ENCODE assay signal across 14 mouse cellular contexts in genomic region chr16:19087914-19088313, GRCm38 (mm10).
DNase-seq lines count a peak whose midpoint lies in the region; ATAC-seq and TF ChIP-seq lines count a peak whose summit lies in the region.
"Had no signal": no experiment of that assay in that cellular context is flagged by ENCODE, and none has a peak within 500 bp of the region (broad histone marks: within the 10 kb centered on the region; RNA-seq: fewer than 3 reads in every experiment).

No protein-coding gene starts in this region.

- no peak overlapping the region for H3K9ac ChIP-seq in kidney, embryonic 16.5 days (replicated peaks; ENCODE audit: low read length)
- H3K9ac ChIP-seq: hindbrain, embryonic 15.5 days had no signal

- no peak overlapping the region for H3K4me3 ChIP-seq in kidney, embryonic 16.5 days (ENCODE audit: low read length)
- H3K4me3 ChIP-seq in cerebellum, adult 2 months (replicated peaks; ENCODE audit: insufficient read depth, low read depth, low read length): no peak overlapping the region
- H3K4me3 ChIP-seq: hindbrain, embryonic 15.5 days had no signal

- no peak for TF ChIP-seq POLR2A in cerebellum, adult 2 months (IDR thresholded peaks at IDR 0.05; ENCODE audit: borderline replicate concordance, insufficient read depth, low read length)

- no peak overlapping the region for H3K27ac ChIP-seq in kidney, embryonic 16.5 days (ENCODE audit: low read length)
- no peak overlapping the region for H3K27ac ChIP-seq in cerebellum, adult 2 months (ENCODE audit: insufficient read depth, low read length)
- H3K27ac ChIP-seq: hindbrain, embryonic 15.5 days had no signal

- no peak overlapping the region for H3K4me2 ChIP-seq in kidney, embryonic 16.5 days (replicated peaks; ENCODE audit: low read depth, low read length)
- H3K4me2 ChIP-seq: hindbrain, embryonic 15.5 days had no signal

- no peaks in the 10 kb centered on the region for H3K4me1 ChIP-seq in kidney, embryonic 16.5 days (ENCODE audit: insufficient read depth, low read length)
- H3K4me1 ChIP-seq in cerebellum, adult 2 months (ENCODE audit: control insufficient read depth, insufficient read depth, low read length): no peaks in the 10 kb centered on the region
- H3K4me1 ChIP-seq: hindbrain, embryonic 15.5 days had no signal

- no peak for DNase-seq in kidney, postnatal 36 days
- DNase-seq in 416B (ENCODE audit: low read depth): peak; percentile 39
- DNase-seq in ES-CJ7 (ENCODE audit: low read depth, low spot score): peak; percentile 38
- DNase-seq in forelimb bud, embryonic 11.5 days (ENCODE audit: low read depth, low spot score): peak; percentile 13
- DNase-seq in left cerebral cortex, adult 8-10 months (ENCODE audit: low spot score in 2 of 2): no peak
- no peak for DNase-seq in cerebellum, adult 2 months
- DNase-seq: adrenal gland, postnatal 36 days; cerebellum, adult 9-11 months; heart, adult 18-20 months; lung, postnatal 4 days; right cerebral cortex, postnatal 25 days; thymus, postnatal 25 days had no signal

- ATAC-seq in kidney, embryonic 16.5 days (ENCODE audit: low FRiP score, low TSS enrichment): peak; percentile 84; the same call in 1 of the 2 replicates

- 10% methylated on average over 1 of the region's 1 CpGs for WGBS in kidney, embryonic 16.5 days
- 0% methylated on average over 1 of the region's 1 CpGs for WGBS in cerebellum, adult 2 months

- no peaks in the 10 kb centered on the region for H3K36me3 ChIP-seq in kidney, embryonic 16.5 days (ENCODE audit: insufficient read depth, low read length)
- H3K36me3 ChIP-seq: hindbrain, embryonic 15.5 days had no signal

- no peak for TF ChIP-seq CTCF in cerebellum, adult 2 months (IDR thresholded peaks at IDR 0.05; ENCODE audit: borderline replicate concordance, insufficient read depth, low read depth, low read length)

- H3K9me3 ChIP-seq in kidney, embryonic 16.5 days (ENCODE audit: low read length): no peaks in the 10 kb centered on the region
- H3K9me3 ChIP-seq: hindbrain, embryonic 15.5 days had no signal

- no peaks in the 10 kb centered on the region for H3K27me3 ChIP-seq in kidney, embryonic 16.5 days (ENCODE audit: insufficient read depth, low read length)
- no peaks in the 10 kb centered on the region for H3K27me3 ChIP-seq in cerebellum, adult 2 months (ENCODE audit: control insufficient read depth, insufficient read depth, low read length)
- H3K27me3 ChIP-seq: hindbrain, embryonic 15.5 days had no signal

Comparison
In these comparisons a context has a peak if more than half of its experiments do, and no peak if none do; other contexts are left out.
1. DNase-seq: peak in 416B (single experiment), ES-CJ7 (single experiment) and forelimb bud, embryonic 11.5 days (single experiment); none in kidney, postnatal 36 days (0 of 2), left cerebral cortex, adult 8-10 months (0 of 2) and cerebellum, adult 2 months (0 of 2).